Mouse (Mus musculus): ENCODE measurements at regions not wholly inside any gene's neighbourhood (a gene's known extent, or its start where the extent isn't known, plus 50 kb on each side); places are given as distances from the start of the nearest gene placed in this dataset.

DNA sequence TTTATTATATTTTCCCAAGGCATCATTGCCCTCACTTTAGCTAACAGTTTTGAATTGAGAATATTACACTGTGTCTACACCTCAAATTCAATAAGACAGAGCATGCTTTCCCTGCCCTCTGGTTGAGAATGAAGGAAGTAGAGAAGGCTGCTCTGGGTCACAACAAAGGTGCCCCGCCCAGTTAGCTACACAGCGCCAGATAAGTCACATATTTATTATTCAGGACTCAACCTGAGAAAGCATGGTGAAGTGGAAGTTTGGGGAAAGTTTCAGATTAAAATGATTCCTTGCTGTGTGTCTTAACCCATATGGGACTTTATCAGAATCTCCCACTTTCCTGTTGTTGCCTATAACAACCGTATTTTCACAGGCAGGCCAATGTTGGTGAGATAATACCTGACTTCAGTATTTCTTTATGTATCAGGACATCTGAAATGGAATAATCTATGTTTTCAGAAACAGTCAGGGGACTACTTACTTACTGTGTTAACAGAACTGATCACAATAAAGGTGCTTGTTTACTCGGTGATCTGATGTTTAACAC lies 276.9 kb upstream of the Ldb2 start:
- no peak for TF ChIP-seq POLR2A (IDR thresholded peaks at IDR 0.05; ENCODE audit: insufficient read depth, low read depth, low read length)
- no peak for TF ChIP-seq CTCF (IDR thresholded peaks at IDR 0.05; ENCODE audit: insufficient read depth, low read depth, low read length)

Measured in olfactory bulb, adult 2 months (tissue).